Mouse (Mus musculus): ENCODE data around the gene Clstn1. TPM values are rescaled to one million over a fixed set of nuclear protein-coding genes. Genes with fewer than 3 reads are reported as not detected.

Clstn1 gene
- total and polyA plus RNA-seq, 2 experiments from 2014 or later, result 14.3 to 37.9 TPM

- DNase-seq (ENCODE audit: low spot score), result no peak
- Histone ChIP-seq H3K9ac (replicated peaks; ENCODE audit: low read depth, low read length) (no peak overlapping the region), H3K36me3 (replicated peaks; ENCODE audit: control insufficient read depth, insufficient read depth, low read length) (no peaks in the 10 kb centered on the region), H3K27ac (ENCODE audit: low read depth) (no peak overlapping the region), H3K9me3 (replicated peaks; ENCODE audit: control insufficient read depth, low read length) (no peaks in the 10 kb centered on the region), H3K4me1 (ENCODE audit: control insufficient read depth, insufficient read depth) (peaks cover 10% of the 10 kb centered on the region; the same call in 1 of the 2 replicates), H3K4me3 (ENCODE audit: low read depth, low read length) (no peak overlapping the region), H3K27me3 (ENCODE audit: control insufficient read depth, insufficient read depth, low read length) (peaks cover 6% of the 10 kb centered on the region; the same call in 1 of the 2 replicates), H3K4me2 (ENCODE audit: low read depth, low read length) (no peak overlapping the region)
- 50% methylated on average over 11 of the region's 11 CpGs for WGBS
- no peak for ATAC-seq (ENCODE audit: insufficient read depth, low read depth)
- TF ChIP-seq CTCF (IDR thresholded peaks at IDR 0.05; ENCODE audit: low read depth) (no peak), EP300 (IDR thresholded peaks at IDR 0.05; ENCODE audit: low read depth) (0 out of 2 replicates have a peak, but pooled peaks have one; percentile 25)
Observed at GRCm38 (mm10) chr4:149679056-149679770, 92.9 kb downstream of the Clstn1 start.

- TF ChIP-seq CTCF (IDR thresholded peaks at IDR 0.05; ENCODE audit: low read depth), result no peak
- TF ChIP-seq EP300 (IDR thresholded peaks at IDR 0.05; ENCODE audit: low read depth), result no peak
- WGBS, result 28% methylated on average over 7 of the region's 7 CpGs
- H3K9ac ChIP-seq (replicated peaks; ENCODE audit: low read depth, low read length), result no peak overlapping the region
- no peaks in the 10 kb centered on the region for H3K4me1 ChIP-seq (ENCODE audit: control insufficient read depth, insufficient read depth)
- no peak overlapping the region for H3K4me2 ChIP-seq (ENCODE audit: low read depth, low read length)
- H3K27me3 ChIP-seq (ENCODE audit: control insufficient read depth, insufficient read depth, low read length), result 0 out of 2 replicates have a peak, but pooled peaks cover 6% of the 10 kb centered on the region
- no peak overlapping the region for H3K27ac ChIP-seq (ENCODE audit: low read depth)
- no peak overlapping the region for H3K4me3 ChIP-seq (ENCODE audit: low read depth, low read length)
- no peak for ATAC-seq (ENCODE audit: insufficient read depth, low read depth)
- DNase-seq (ENCODE audit: low spot score), result no peak
- H3K9me3 ChIP-seq (replicated peaks; ENCODE audit: control insufficient read depth, low read length), result no peaks in the 10 kb centered on the region
- no peaks in the 10 kb centered on the region for H3K36me3 ChIP-seq (replicated peaks; ENCODE audit: control insufficient read depth, insufficient read depth, low read length)
Observed at GRCm38 (mm10) chr4:149683875-149684274, 97.6 kb downstream of the Clstn1 start.

GRCm38 (mm10) chr4:149684841-149685623 lies 98.8 kb downstream of the Clstn1 start:
- no peak overlapping the region for H3K27ac ChIP-seq (ENCODE audit: low read depth)
- no peak overlapping the region for H3K9ac ChIP-seq (replicated peaks; ENCODE audit: low read depth, low read length)
- 75% methylated on average over 11 of the region's 11 CpGs for WGBS
- H3K4me3 ChIP-seq (ENCODE audit: low read depth, low read length), result no peak overlapping the region
- H3K27me3 ChIP-seq (ENCODE audit: control insufficient read depth, insufficient read depth, low read length), result 0 out of 2 replicates have a peak, but pooled peaks cover 6% of the 10 kb centered on the region
- TF ChIP-seq EP300 (IDR thresholded peaks at IDR 0.05; ENCODE audit: low read depth) (no peak), CTCF (IDR thresholded peaks at IDR 0.05; ENCODE audit: low read depth) (no peak)
- DNase-seq (ENCODE audit: low spot score) (no peak), ATAC-seq (ENCODE audit: insufficient read depth, low read depth) (no peak)
- no peaks in the 10 kb centered on the region for H3K9me3 ChIP-seq (replicated peaks; ENCODE audit: control insufficient read depth, low read length)
- no peak overlapping the region for H3K4me2 ChIP-seq (ENCODE audit: low read depth, low read length)
- peaks cover under 1% of the 10 kb centered on the region; the same call in 1 of the 2 replicates for H3K4me1 ChIP-seq (ENCODE audit: control insufficient read depth, insufficient read depth)
- H3K36me3 ChIP-seq (replicated peaks; ENCODE audit: control insufficient read depth, insufficient read depth, low read length), result no peaks in the 10 kb centered on the region

- Histone ChIP-seq H3K27ac (ENCODE audit: low read depth) (no peak overlapping the region), H3K4me1 (ENCODE audit: control insufficient read depth, insufficient read depth) (peaks cover 14% of the 10 kb centered on the region), H3K4me2 (ENCODE audit: low read depth, low read length) (no peak overlapping the region), H3K9me3 (replicated peaks; ENCODE audit: control insufficient read depth, low read length) (no peaks in the 10 kb centered on the region), H3K4me3 (ENCODE audit: low read depth, low read length) (no peak overlapping the region), H3K27me3 (ENCODE audit: control insufficient read depth, insufficient read depth, low read length) (0 out of 2 replicates have a peak, but pooled peaks cover 6% of the 10 kb centered on the region), H3K9ac (replicated peaks; ENCODE audit: low read depth, low read length) (no peak overlapping the region), H3K36me3 (replicated peaks; ENCODE audit: control insufficient read depth, insufficient read depth, low read length) (no peaks in the 10 kb centered on the region)
- 80% methylated on average over 14 of the region's 14 CpGs for WGBS
- DNase-seq (ENCODE audit: low spot score) (no peak), ATAC-seq (ENCODE audit: insufficient read depth, low read depth) (no peak)
- TF ChIP-seq EP300 (IDR thresholded peaks at IDR 0.05; ENCODE audit: low read depth), result no peak
- no peak for TF ChIP-seq CTCF (IDR thresholded peaks at IDR 0.05; ENCODE audit: low read depth)
Observed at GRCm38 (mm10) chr4:149688861-149689260, 102.6 kb downstream of the Clstn1 start.

GRCm38 (mm10) chr4:149689822-149690700 lies 103.8 kb downstream of the Clstn1 start:
- H3K27ac ChIP-seq (ENCODE audit: low read depth), result peak overlapping the region; percentile 13; the same call in 1 of the 2 replicates
- no peak overlapping the region for H3K4me3 ChIP-seq (ENCODE audit: low read depth, low read length)
- no peaks in the 10 kb centered on the region for H3K9me3 ChIP-seq (replicated peaks; ENCODE audit: control insufficient read depth, low read length)
- H3K27me3 ChIP-seq (ENCODE audit: control insufficient read depth, insufficient read depth, low read length), result 0 out of 2 replicates have a peak, but pooled peaks cover 2% of the 10 kb centered on the region
- H3K36me3 ChIP-seq (replicated peaks; ENCODE audit: control insufficient read depth, insufficient read depth, low read length), result no peaks in the 10 kb centered on the region
- 81% methylated on average over 12 of the region's 12 CpGs for WGBS
- H3K4me2 ChIP-seq (ENCODE audit: low read depth, low read length), result no peak overlapping the region
- H3K4me1 ChIP-seq (ENCODE audit: control insufficient read depth, insufficient read depth), result peaks cover 14% of the 10 kb centered on the region
- DNase-seq (ENCODE audit: low spot score) (no peak), ATAC-seq (ENCODE audit: insufficient read depth, low read depth) (no peak)
- H3K9ac ChIP-seq (replicated peaks; ENCODE audit: low read depth, low read length), result no peak overlapping the region
- TF ChIP-seq EP300 (IDR thresholded peaks at IDR 0.05; ENCODE audit: low read depth), result no peak
- TF ChIP-seq CTCF (IDR thresholded peaks at IDR 0.05; ENCODE audit: low read depth), result no peak
